Mouse (Mus musculus) adrenal gland (tissue): ENCODE measurements around the gene Zc3h4.

ENCODE experiments used
- intact Hi-C: fragments of 180-260 bp; cut with DNase I; formaldehyde crosslinking; loops from one replicate; pipeline ENCODE4 v1.15.1; 2025

Gene Zc3h4

DNA sequence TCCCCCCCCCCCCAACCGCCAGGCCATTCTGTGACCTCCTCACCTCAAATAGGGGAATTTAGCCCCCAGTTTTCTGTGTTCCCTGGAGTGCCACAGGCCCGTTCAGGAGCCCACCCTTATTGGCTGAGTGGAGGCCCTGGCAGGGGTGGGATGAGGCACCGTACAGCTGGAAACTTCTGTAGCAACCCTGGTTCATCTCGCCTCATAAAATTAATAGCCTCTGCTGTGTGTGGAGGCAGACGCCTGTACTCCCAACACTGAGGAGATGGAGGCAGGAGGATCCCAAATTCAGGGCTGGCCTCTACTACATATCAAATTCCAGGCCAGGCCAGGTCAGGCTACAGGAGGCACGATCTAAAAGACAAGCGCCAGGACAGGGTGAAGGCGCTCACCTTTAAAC is 73.1 kb downstream of the Zc3h4 start:
- intact Hi-C loops, result no loop called here

DNA sequence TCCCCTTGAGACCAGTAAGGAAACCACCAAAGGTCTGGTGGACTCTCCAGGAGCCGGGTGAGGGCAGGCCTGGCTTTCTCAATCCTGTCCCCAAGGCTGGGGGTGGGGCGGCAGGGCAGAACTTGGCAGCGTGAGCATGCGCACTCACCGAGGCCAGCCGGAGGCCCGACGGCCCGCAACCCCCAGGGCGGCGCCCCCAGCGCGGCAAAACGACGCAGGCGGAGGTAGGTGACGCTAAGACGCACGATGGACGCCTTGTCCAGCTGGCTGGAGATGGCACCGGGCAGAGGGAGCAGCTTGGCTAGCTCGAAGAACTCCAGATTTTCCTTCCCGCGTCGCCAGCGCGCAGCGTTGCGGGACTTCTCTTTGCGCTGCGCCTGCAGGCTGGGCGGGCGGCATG is 73.7 kb downstream of the Zc3h4 start:
- intact Hi-C loops, result no loop called here

DNA sequence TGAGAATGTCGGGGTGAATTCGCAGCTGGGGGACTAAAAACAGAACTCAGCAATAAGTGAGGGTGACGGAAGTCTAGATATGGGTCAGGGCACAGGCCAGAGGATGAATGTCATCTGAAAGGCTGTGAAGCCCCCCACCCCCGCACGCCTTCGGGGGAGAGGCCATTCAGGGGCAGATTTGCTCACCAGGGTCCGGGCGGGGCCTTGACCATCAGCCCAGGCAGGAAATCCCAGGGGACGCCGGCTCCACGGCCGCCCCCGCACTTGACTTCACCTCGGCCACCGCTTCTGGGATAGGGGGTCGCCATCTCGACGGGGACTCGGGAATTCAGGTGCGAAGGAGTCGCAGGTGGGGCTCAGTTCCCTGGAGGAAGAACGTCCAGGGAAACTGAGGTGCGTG is 74.6 kb downstream of the Zc3h4 start:
- intact Hi-C loops, result no loop called here

DNA sequence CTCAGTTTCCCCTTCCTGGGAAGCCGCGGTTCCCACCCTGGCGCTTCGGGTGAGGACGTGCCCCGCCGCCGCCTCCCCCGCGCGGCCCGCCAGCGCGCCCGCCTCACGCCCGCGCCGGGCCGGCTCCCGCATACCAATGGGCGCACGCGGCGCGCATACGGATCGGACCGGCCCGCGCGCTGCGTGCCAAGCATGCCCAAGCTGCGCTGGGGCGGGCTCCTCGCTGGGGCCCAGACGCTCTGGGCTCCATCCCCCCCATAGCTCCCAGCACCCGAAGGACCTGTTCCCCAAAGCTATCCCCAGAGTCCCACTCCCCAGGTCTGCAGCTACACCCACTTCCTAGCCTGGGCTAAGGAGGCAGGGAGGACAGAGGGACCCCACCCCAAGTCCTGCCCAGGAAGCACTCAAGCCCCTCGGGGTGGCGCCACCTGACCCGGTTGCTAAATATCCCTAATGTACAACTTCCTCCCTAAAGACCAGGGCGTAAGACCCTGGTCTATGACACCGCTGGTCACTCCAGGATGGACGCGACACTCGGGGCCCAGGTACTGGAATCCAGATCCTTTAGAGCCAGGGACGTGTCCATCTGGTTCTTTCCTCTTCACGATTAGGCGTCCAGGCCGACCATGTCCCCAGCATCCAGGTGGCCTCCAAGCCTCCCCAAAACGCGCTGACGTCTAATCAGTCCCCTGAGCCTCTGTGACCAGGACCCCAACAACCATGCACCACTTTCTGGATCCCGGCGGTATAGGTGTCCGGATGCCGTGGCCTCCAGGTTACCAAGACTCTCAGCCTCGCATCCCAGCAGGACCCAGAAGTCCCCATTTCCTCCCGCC is 75.3 kb downstream of the Zc3h4 start:
- intact Hi-C loops, result no loop called here

DNA sequence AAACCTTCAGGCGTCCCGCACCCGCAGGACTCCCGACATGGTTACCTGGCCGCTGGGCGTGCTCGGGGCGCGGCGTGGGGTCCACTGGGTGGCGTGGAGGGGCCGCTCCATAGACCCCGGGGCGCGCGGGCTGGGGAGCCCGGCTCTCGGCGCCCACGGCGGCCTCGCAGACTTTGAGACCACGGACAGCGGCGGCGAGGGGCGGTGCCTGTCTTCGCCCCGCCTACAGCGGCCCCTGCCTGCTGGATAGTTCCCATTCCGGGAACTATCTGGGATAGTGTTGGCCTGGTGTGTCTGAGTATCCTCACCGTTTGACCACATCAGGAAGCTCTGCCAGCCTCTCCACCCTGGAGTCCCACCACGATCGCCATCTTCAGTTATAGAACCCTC is 75.9 kb downstream of the Zc3h4 start:
- intact Hi-C loops, result no loop called here

DNA sequence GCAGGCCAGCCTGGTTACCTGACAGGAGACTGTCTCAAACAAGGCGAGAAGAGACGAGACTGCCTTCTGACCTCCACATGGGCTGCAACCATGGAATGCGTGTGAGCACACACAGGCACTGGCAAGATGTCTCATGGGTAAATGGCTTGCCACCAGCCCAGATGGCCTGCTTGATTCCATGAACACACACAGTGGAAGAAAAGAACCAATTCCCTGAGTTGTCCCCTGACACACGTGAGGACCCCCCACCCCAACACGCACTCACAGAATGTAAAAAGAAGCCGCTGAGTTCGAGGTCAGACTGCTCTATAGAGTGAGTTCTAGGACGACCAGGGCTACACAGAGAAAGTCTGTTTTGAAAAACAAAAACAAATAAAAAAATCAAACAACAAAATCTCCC is 76.9 kb downstream of the Zc3h4 start, which contains the start of gene Npas1:
Npas1 (minus strand) TSS at position 101 of the 400 bp plus-strand sequence.
- intact Hi-C loops, result no loop called here
